16 mouse cellular contexts compared by ENCODE assay signal in genomic region chr6:114101923-114102322, GRCm38 (mm10). TPM values are rescaled to one million over a fixed set of nuclear protein-coding genes. Genes with fewer than 3 reads are reported as not detected.
"Had no signal": no experiment of that assay in that cellular context is flagged by ENCODE, and none has a peak within 500 bp of the region (broad histone marks: within the 10 kb centered on the region; RNA-seq: fewer than 3 reads in every experiment).

No protein-coding gene starts in this region.

- H3K27ac ChIP-seq: kidney, postnatal 0 days; layer of hippocampus, adult 2 months; limb, embryonic 13.5 days; liver, embryonic 14.5 days; midbrain, embryonic 15.5 days had no signal

- H3K4me2 ChIP-seq: limb, embryonic 13.5 days; midbrain, embryonic 15.5 days had no signal

- H3K36me3 ChIP-seq: limb, embryonic 13.5 days; midbrain, embryonic 15.5 days had no signal

- H3K27me3 ChIP-seq: limb, embryonic 13.5 days had no signal

- DNase-seq: kidney, adult 8-10 months; kidney, postnatal 36 days; lung, adult 18-20 months; lung, postnatal 36 days; right cerebral cortex, adult 18-20 months; right cerebral cortex, postnatal 25 days; thymus, postnatal 36 days had no signal

- H3K4me1 ChIP-seq: midbrain, embryonic 15.5 days had no signal

- H3K9me3 ChIP-seq: limb, embryonic 13.5 days; midbrain, embryonic 15.5 days had no signal

- H3K9ac ChIP-seq: limb, embryonic 13.5 days; liver, embryonic 14.5 days; midbrain, embryonic 15.5 days had no signal

- ATAC-seq: lung, postnatal 0 days; midbrain, embryonic 15.5 days had no signal

- H3K4me3 ChIP-seq: layer of hippocampus, adult 2 months; limb, embryonic 13.5 days; midbrain, embryonic 15.5 days had no signal

RNA-seq across cellular contexts. Expression of gene Slc6a11, which starts 29.1 kb away (rescaled TPM):
- total RNA-seq: liver, adult 2 months; megakaryocyte progenitor cell, adult 5-6 weeks; monocyte, adult 5-6 weeks had no signal
- polyA plus RNA-seq: liver, adult 2 months; lung, postnatal 0 days had no signal

RNA-seq across cellular contexts. Expression of gene Atp2b2, which starts 59.5 kb away (rescaled TPM):
- total RNA-seq: megakaryocyte progenitor cell, adult 5-6 weeks; monocyte, adult 5-6 weeks had no signal
